Mouse (Mus musculus): ENCODE measurements around the gene 2010111I01Rik.

DNA sequence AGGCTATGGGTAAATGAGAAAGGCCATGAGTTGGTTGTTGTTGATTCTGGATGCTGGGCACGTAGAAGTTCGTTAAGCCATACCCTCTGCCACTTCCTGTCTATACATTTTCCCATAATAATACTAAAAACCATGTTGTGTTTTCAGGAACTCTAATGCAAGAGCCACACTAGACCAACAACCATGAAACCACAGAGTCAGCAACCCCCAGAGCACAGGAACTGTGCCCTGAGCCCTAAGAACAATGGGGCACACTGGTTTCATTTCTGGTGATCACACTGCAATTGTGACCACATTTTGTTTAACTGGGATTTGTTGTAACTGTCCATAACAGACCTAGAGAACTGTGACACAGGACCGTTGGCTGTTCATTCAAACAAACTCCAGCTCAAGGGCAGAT is 12.1 kb upstream of the 2010111I01Rik start:
- TF ChIP-seq CTCF (IDR thresholded peaks at IDR 0.05; ENCODE audit: low read depth, low read length), result no peak
- TF ChIP-seq POLR2A (IDR thresholded peaks at IDR 0.05; ENCODE audit: extremely low read depth, insufficient read depth, low read length), result no peak
